Mouse (Mus musculus): ENCODE data around the gene Lhb. TPM values are rescaled to one million over a fixed set of nuclear protein-coding genes. Genes with fewer than 3 reads are reported as not detected.
A peak's percentile ranks its signal among the peaks of the same experiment; 100 is the strongest.

The Lhb gene
- polyA plus RNA-seq, 1 experiment: 0.07 TPM

DNA sequence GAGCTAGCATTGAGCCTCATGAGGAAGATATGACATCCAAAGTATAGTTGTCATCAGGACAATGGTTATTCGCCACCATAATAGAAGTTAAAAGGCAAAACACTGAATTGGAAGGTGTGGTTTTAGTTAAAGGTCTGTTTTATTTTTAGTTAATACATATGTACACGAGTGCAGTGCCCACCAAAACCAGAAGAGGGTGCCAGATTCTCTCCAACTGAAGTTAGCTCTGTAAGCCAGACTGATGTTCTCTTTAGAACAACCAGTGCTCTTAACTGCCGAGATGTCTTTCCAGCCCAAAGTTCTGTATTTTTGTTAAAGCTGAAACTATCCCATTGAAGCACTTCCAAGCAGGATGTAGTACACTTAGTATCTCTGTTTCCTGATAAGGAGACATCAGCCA, 50.2 kb downstream of the Lhb start:
- no peak for TF ChIP-seq E2F4 (IDR thresholded peaks at IDR 0.05; ENCODE audit: insufficient read depth)
- TF ChIP-seq SRF (IDR thresholded peaks at IDR 0.05; ENCODE audit: control insufficient read depth, insufficient read length, low read depth): no peak
- TF ChIP-seq POLR2AphosphoS2 (IDR thresholded peaks at IDR 0.05; ENCODE audit: insufficient read length, low read depth): no peak
- no peak for TF ChIP-seq MYOD1 (IDR thresholded peaks at IDR 0.05; ENCODE audit: control insufficient read depth in 1 of 3, insufficient read length in 2 of 3, low read depth in 2 of 3)
- TF ChIP-seq TCF3 (IDR thresholded peaks at IDR 0.05; ENCODE audit: insufficient read length, low read depth): no peak
- no peak for TF ChIP-seq REST (IDR thresholded peaks at IDR 0.05; ENCODE audit: insufficient read depth, insufficient read length)
- no peak for TF ChIP-seq MAX (IDR thresholded peaks at IDR 0.05; ENCODE audit: low read depth)
- H3K79me2 ChIP-seq (ENCODE audit: control insufficient read depth, insufficient read depth): peaks cover 6% of the 10 kb centered on the region
- no peaks in the 10 kb centered on the region for H3K36me3 ChIP-seq (ENCODE audit: control insufficient read depth, insufficient read depth)
- no peaks in the 10 kb centered on the region for H3K27me3 ChIP-seq (ENCODE audit: control insufficient read depth, insufficient read depth, insufficient read length)
- peak overlapping the region; percentile 26 for H3K4me2 ChIP-seq (ENCODE audit: low read depth)
- H3K4me3 ChIP-seq: no peak overlapping the region
- no peak overlapping the region for H3ac ChIP-seq (ENCODE audit: control insufficient read depth, insufficient read length)

Other genes with a start within 250 kb of the Lhb start
- gene Gfy, start 241.3 kb upstream of the Lhb start, polyA plus RNA-seq (2012; fragmentation: generic; extraction: Trizol): 0.04 TPM
- not detected for gene Pth2, start 239.8 kb upstream of the Lhb start, polyA plus RNA-seq (2012; fragmentation: generic; extraction: Trizol)
- gene Ccdc155, start 215.9 kb upstream of the Lhb start, polyA plus RNA-seq (2012; fragmentation: generic; extraction: Trizol): 2.2 TPM
- gene Dkkl1, start 208.7 kb upstream of the Lhb start, polyA plus RNA-seq (2012; fragmentation: generic; extraction: Trizol): 0.08 TPM
- gene Tead2, start 205.1 kb upstream of the Lhb start, polyA plus RNA-seq (2012; fragmentation: generic; extraction: Trizol): 93.3 TPM
- gene Cd37, start 181.7 kb upstream of the Lhb start, polyA plus RNA-seq (2012; fragmentation: generic; extraction: Trizol): 0.18 TPM
- not detected for gene Slc6a16, start 179.7 kb upstream of the Lhb start, polyA plus RNA-seq (2012; fragmentation: generic; extraction: Trizol)
- gene Slc6a21, start 143.3 kb upstream of the Lhb start, polyA plus RNA-seq (2012; fragmentation: generic; extraction: Trizol): not detected
- 27.3 TPM for gene Trpm4, start 87.0 kb upstream of the Lhb start, polyA plus RNA-seq (2012; fragmentation: generic; extraction: Trizol)
- 173 TPM for gene Hrc, start 85.5 kb upstream of the Lhb start, polyA plus RNA-seq (2012; fragmentation: generic; extraction: Trizol)
- gene Ppfia3, start 53.8 kb upstream of the Lhb start, polyA plus RNA-seq (2012; fragmentation: generic; extraction: Trizol): 6.6 TPM
- gene Lin7b, start 50.2 kb upstream of the Lhb start, polyA plus RNA-seq (2012; fragmentation: generic; extraction: Trizol): 2.4 TPM
- gene Snrnp70, start 25.1 kb upstream of the Lhb start, polyA plus RNA-seq (2012; fragmentation: generic; extraction: Trizol): 189 TPM
- 0.65 TPM for gene Kcna7, start 15.2 kb upstream of the Lhb start, polyA plus RNA-seq (2012; fragmentation: generic; extraction: Trizol)
- 1.9 TPM for gene Ntf5, start 7.1 kb upstream of the Lhb start, polyA plus RNA-seq (2012; fragmentation: generic; extraction: Trizol)
- 125 TPM for gene Gys1, start 14.0 kb downstream of the Lhb start, polyA plus RNA-seq (2012; fragmentation: generic; extraction: Trizol)
- 118 TPM for gene Ruvbl2, start 17.3 kb downstream of the Lhb start, polyA plus RNA-seq (2012; fragmentation: generic; extraction: Trizol)
- 2,413 TPM for gene Ftl1, start 39.1 kb downstream of the Lhb start, polyA plus RNA-seq (2012; fragmentation: generic; extraction: Trizol)
- 249 TPM for gene Bax, start 46.1 kb downstream of the Lhb start, polyA plus RNA-seq (2012; fragmentation: generic; extraction: Trizol)
- gene Tulp2, start 61.1 kb downstream of the Lhb start, polyA plus RNA-seq (2012; fragmentation: generic; extraction: Trizol): 0.06 TPM
- gene Gm45808, start 66.0 kb downstream of the Lhb start, polyA plus RNA-seq (2012; fragmentation: generic; extraction: Trizol): not detected
- 0.13 TPM for gene Dhdh, start 68.0 kb downstream of the Lhb start, polyA plus RNA-seq (2012; fragmentation: generic; extraction: Trizol)
- gene Nucb1, start 89.6 kb downstream of the Lhb start, polyA plus RNA-seq (2012; fragmentation: generic; extraction: Trizol): 135 TPM
- 306 TPM for gene Ppp1r15a, start 105.4 kb downstream of the Lhb start, polyA plus RNA-seq (2012; fragmentation: generic; extraction: Trizol)
- 2.6 TPM for gene Plekha4, start 105.5 kb downstream of the Lhb start, polyA plus RNA-seq (2012; fragmentation: generic; extraction: Trizol)
- 1.9 TPM for gene Hsd17b14, start 134.1 kb downstream of the Lhb start, polyA plus RNA-seq (2012; fragmentation: generic; extraction: Trizol)
- gene Bcat2, start 149.3 kb downstream of the Lhb start, polyA plus RNA-seq (2012; fragmentation: generic; extraction: Trizol): 54.1 TPM
- 486 TPM for gene Fgf21, start 194.7 kb downstream of the Lhb start, polyA plus RNA-seq (2012; fragmentation: generic; extraction: Trizol)
- gene Fut1, start 196.5 kb downstream of the Lhb start, polyA plus RNA-seq (2012; fragmentation: generic; extraction: Trizol): 3.8 TPM
- not detected for gene Izumo1, start 201.0 kb downstream of the Lhb start, polyA plus RNA-seq (2012; fragmentation: generic; extraction: Trizol)
- gene Rasip1, start 206.7 kb downstream of the Lhb start, polyA plus RNA-seq (2012; fragmentation: generic; extraction: Trizol): 0.40 TPM
- gene Mamstr, start 219.2 kb downstream of the Lhb start, polyA plus RNA-seq (2012; fragmentation: generic; extraction: Trizol): 12.5 TPM
- 0.41 TPM for gene Fut2, start 245.6 kb downstream of the Lhb start, polyA plus RNA-seq (2012; fragmentation: generic; extraction: Trizol)